Mouse (Mus musculus) common myeloid progenitor, adult 5-6 weeks (primary cell): ENCODE measurements around the gene Noxa1. TPM values are rescaled to one million over a fixed set of nuclear protein-coding genes. Genes with fewer than 3 reads are reported as not detected.

Experiments
- ATAC-seq: replicated peaks from 2 replicates; pipeline ENCODE4 v1.8.0; 2016; ENCODE audit warnings: low read depth, mild to moderate bottlenecking, moderate TSS enrichment, inconsistent platforms; ENCODE audit not compliant: poor library complexity, severe bottlenecking
- total RNA-seq: library from RNA; stranded (forward); fragments of 200-1000, 187-1606 nt; gene quantifications from 2 replicates; pipeline ENCODE4 v1.2.3, GENCODE M21; 2017

Gene Noxa1
- total RNA-seq, 1 experiment from 2014 or later, result 0.09 TPM

GRCm38 (mm10) chr2:25053101-25053500 lies 41.8 kb downstream of the Noxa1 start:
- no peak for ATAC-seq

GRCm38 (mm10) chr2:25051450-25051849 lies 43.5 kb downstream of the Noxa1 start:
- ATAC-seq, result no peak

GRCm38 (mm10) chr2:25050921-25051320 lies 44.0 kb downstream of the Noxa1 start:
- no peak for ATAC-seq

GRCm38 (mm10) chr2:25040089-25040488 lies 54.9 kb downstream of the Noxa1 start:
- ATAC-seq, result no peak

Other genes starting within 250 kb of the Noxa1 start
- 83.6 and 139 TPM in 2 replicates for gene Ehmt1, start 175.5 kb downstream of the Noxa1 start, total RNA-seq
- 59.6 and 102 TPM in 2 replicates for gene Arrdc1, start 159.9 kb downstream of the Noxa1 start, total RNA-seq
- gene Zmynd19, start 145.4 kb downstream of the Noxa1 start, total RNA-seq, result 55.2 and 55.5 TPM in 2 replicates
- 17.4 and 21.8 TPM in 2 replicates for gene Dph7, start 132.7 kb downstream of the Noxa1 start, total RNA-seq
- 117 and 138 TPM in 2 replicates for gene Mrpl41, start 120.1 kb downstream of the Noxa1 start, total RNA-seq
- gene Pnpla7, start 119.1 kb downstream of the Noxa1 start, total RNA-seq, result 32.3 and 35.7 TPM in 2 replicates
- gene Nsmf, start 40.8 kb downstream of the Noxa1 start, total RNA-seq, result 9.6 and 15.2 TPM in 2 replicates
- gene Entpd8, start 14.8 kb downstream of the Noxa1 start, total RNA-seq, result not detected in 2 replicates
- gene Nrarp, start 85.6 kb upstream of the Noxa1 start, total RNA-seq, result 0.39 and 2.2 TPM in 2 replicates
- gene Tor4a, start 101.7 kb upstream of the Noxa1 start, total RNA-seq, result 15.7 and 18.1 TPM in 2 replicates
- gene Nelfb, start 116.3 kb upstream of the Noxa1 start, total RNA-seq, result 28.8 and 47.4 TPM in 2 replicates
- not detected in 2 replicates for gene Stpg3, start 119.5 kb upstream of the Noxa1 start, total RNA-seq
- gene Fam166a, start 123.6 kb upstream of the Noxa1 start, total RNA-seq, result not detected in 2 replicates
- gene Tubb4b, start 129.6 kb upstream of the Noxa1 start, total RNA-seq, result 486 and 513 TPM in 2 replicates
- not detected in 2 replicates for gene Slc34a3, start 139.2 kb upstream of the Noxa1 start, total RNA-seq
- gene Rnf224, start 141.6 kb upstream of the Noxa1 start, total RNA-seq, result not detected in 2 replicates
- 0.37 and 0.82 TPM in 2 replicates for gene Rnf208, start 147.1 kb upstream of the Noxa1 start, total RNA-seq
- not detected in 2 replicates for gene Cysrt1, start 147.3 kb upstream of the Noxa1 start, total RNA-seq
- gene AL732309.1, start 151.7 kb upstream of the Noxa1 start, total RNA-seq, result 0.50 and 0.87 TPM in 2 replicates
- 11.3 and 13.0 TPM in 2 replicates for gene Tmem203, start 160.3 kb upstream of the Noxa1 start, total RNA-seq
- 12.4 and 17.0 TPM in 2 replicates for gene Tprn, start 167.5 kb upstream of the Noxa1 start, total RNA-seq
- 65.1 and 73.3 TPM in 2 replicates for gene Ssna1, start 177.3 kb upstream of the Noxa1 start, total RNA-seq
- gene Anapc2, start 177.3 kb upstream of the Noxa1 start, total RNA-seq, result 35.1 and 53.1 TPM in 2 replicates
- gene Tmem210, start 193.0 kb upstream of the Noxa1 start, total RNA-seq, result not detected in 2 replicates
- not detected in 2 replicates for gene Lrrc26, start 194.8 kb upstream of the Noxa1 start, total RNA-seq
- gene Grin1, start 224.0 kb upstream of the Noxa1 start, total RNA-seq, result not detected in 2 replicates
- gene Man1b1, start 237.2 kb upstream of the Noxa1 start, total RNA-seq, result 40.8 and 41.3 TPM in 2 replicates